Mouse (Mus musculus): ENCODE measurements at regions not wholly inside any gene's neighbourhood (a gene's known extent, or its start where the extent isn't known, plus 50 kb on each side); places are given as distances from the start of the nearest gene placed in this dataset.

- no peaks in the 10 kb centered on the region for H3K4me1 ChIP-seq (ENCODE audit: control insufficient read depth, insufficient read depth, low read length)
- no peak overlapping the region for H3K9ac ChIP-seq (ENCODE audit: low read depth, low read length)
- H3K4me2 ChIP-seq (ENCODE audit: low read depth, low read length) = no peak overlapping the region
- H3K9me3 ChIP-seq (ENCODE audit: control insufficient read depth, low read length) = no peaks in the 10 kb centered on the region
- no peak for DNase-seq (ENCODE audit: low spot score)
- no peak overlapping the region for H3K4me3 ChIP-seq (ENCODE audit: low read depth, low read length)
- no peaks in the 10 kb centered on the region for H3K27me3 ChIP-seq (replicated peaks; ENCODE audit: control insufficient read depth, insufficient read depth, low read length)
- no peaks in the 10 kb centered on the region for H3K36me3 ChIP-seq (ENCODE audit: control insufficient read depth, insufficient read depth, low read length)
- no peak overlapping the region for H3K27ac ChIP-seq (replicated peaks; ENCODE audit: low read depth, low read length)
- no peak for ATAC-seq (ENCODE audit: low read depth)
Observed at GRCm38 (mm10) chr13:116688714-116689113, 336.6 kb downstream of the Parp8 start.
